Mouse (Mus musculus) embryo, embryonic 10 days (tissue): ENCODE data around the gene Gm7138.
"Not testable (repeated sequence)": the region's sequence is repeated elsewhere in the genome, so short reads cannot be mapped to it uniquely, and the experiment has no call there.

ENCODE experiments used
- DNase-seq: peaks from one replicate; pipeline ENCODE4 v3.0.0-alpha.2; 2015; ENCODE audit warnings: low spot score

The Gm7138 gene

GRCm38 (mm10) chr10:77776844-77777243, at the start of gene Gm7138:
TSS of gene Gm7138 (minus strand) at chr10:77776944.
- DNase-seq, result not testable (repeated sequence)

DNA sequence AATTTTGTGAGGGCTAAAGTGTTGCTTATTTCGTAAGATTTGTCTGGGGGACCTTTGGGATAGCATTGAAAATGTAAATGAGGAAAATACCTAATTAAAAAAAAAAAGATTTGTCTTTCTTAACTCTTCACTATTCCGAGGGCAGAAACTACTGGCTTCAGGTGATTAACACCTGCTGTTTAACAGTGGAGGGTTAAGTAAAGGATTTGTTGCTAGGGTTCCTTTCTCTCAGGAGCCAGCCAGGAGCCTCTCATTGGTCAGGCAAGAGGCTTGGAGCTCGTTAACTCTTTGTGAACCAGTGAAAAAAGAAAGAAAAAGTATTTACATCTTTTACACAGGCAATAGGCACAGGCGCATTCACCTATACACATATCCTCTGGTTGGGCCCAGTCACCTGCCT, 42.5 kb upstream of the Gm7138 start:
- DNase-seq, result no peak

GRCm38 (mm10) chr10:77818523-77818922, 41.8 kb upstream of the Gm7138 start:
- no peak for DNase-seq

- peak; percentile 51 for DNase-seq
Observed at GRCm38 (mm10) chr10:77815514-77815913, 38.8 kb upstream of the Gm7138 start.

GRCm38 (mm10) chr10:77814382-77814781, 37.6 kb upstream of the Gm7138 start, which contains the start of gene Gm2696:
TSS of gene Gm2696 (plus strand) at chr10:77814682.
- no peak for DNase-seq

DNA sequence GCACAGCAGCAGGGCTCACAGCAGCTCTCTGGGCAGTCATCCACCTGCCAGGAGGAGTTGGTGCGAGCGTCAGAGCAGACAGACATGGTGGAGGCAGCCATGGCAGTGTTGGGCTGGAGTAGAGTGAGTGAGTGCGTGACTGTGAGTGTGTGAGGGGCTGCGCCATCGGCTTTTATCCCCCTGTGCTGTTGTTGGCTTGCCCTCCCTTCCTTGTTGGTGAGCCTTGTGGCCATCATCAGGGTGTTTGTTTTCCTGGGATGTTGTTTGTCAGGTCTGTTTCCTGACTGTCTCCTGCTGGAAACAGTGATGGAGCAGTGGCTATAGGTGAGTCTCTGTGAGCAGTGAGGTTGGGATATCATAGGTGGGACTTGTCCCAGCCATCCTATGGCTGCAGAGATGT, 35.0 kb upstream of the Gm7138 start, which contains the start of gene Gm9507:
Gm9507 (minus strand) TSS at position 101 of the 400 bp plus-strand sequence.
- DNase-seq, result no peak

GRCm38 (mm10) chr10:77804095-77804494, 27.4 kb upstream of the Gm7138 start:
- no peak for DNase-seq

GRCm38 (mm10) chr10:77798921-77799508, 22.3 kb upstream of the Gm7138 start, which contains the start of gene Gm19668:
TSS of gene Gm19668 (minus strand) at chr10:77799133.
- no peak for DNase-seq

- not testable (repeated sequence) for DNase-seq
Observed at GRCm38 (mm10) chr10:77798164-77798920, 21.6 kb upstream of the Gm7138 start.

GRCm38 (mm10) chr10:77797677-77798076, 20.9 kb upstream of the Gm7138 start:
- no peak for DNase-seq

- no peak for DNase-seq
Observed at GRCm38 (mm10) chr10:77794976-77795375, 18.2 kb upstream of the Gm7138 start, which contains the start of gene Gm9639. TSS of gene Gm9639 (minus strand) at chr10:77795076.

DNA sequence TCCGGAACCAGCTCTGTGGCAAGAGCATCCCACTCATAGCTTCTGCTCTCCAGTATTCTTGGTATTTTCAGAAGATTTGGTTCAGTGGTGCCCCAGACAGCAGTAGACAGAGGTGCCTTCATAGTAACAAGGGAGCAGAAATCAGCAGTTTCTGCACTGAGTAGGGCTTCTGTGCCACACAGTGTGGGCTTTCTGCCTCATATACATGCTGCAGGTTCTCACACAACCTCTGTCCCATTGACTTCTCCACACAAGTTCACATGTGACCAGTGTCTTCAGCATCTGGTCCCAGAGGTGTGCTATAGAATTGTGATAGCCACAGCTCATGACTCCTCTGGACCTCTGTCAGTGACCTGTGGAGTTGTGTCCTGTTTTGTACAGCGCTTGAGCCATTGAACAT, 11.9 kb upstream of the Gm7138 start:
- no peak for DNase-seq

DNA sequence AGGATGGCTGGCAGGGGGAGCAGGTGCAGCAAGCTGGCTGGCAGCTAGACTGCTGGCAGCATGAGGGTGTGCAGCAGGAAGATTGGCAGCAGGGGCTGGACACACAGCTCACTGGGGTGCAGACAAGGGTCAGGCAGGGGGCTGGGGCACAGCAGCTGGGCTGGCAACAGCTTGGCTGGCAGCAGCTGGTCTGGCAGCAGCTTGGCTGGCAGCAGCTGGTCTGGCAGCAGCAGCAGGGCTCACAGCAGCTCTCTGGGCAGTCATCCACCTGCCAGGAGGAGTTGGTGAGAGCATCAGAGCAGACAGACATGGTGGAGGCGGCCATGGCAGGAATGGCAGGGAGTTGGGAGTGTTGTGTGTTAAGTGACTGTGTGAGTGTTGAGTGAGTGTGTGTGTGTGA, 11.1 kb upstream of the Gm7138 start, which contains the start of gene Gm7137:
Gm7137 (minus strand) TSS at position 325 of the 400 bp plus-strand sequence.
- not testable (repeated sequence) for DNase-seq

GRCm38 (mm10) chr10:77783396-77783795, 6.7 kb upstream of the Gm7138 start:
- not testable (repeated sequence) for DNase-seq

DNA sequence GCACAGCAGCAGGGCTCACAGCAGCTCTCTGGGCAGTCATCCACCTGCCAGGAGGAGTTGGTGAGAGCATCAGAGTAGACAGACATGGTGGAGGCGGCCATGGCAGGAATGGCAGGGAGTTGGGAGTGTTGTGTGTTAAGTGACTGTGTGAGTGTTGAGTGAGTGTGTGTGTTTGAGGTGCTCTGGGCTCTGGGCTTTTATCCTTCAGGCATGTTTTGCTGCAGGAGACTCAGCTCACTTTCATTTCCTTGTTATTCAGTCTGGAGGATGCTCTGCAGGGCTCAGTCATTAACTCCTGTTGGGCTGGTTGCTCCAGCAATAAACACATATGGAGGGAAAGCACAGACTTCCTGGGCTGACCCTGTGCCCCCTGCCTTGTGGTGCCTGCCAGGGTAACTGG, 5.7 kb upstream of the Gm7138 start, which contains the start of gene Gm3250:
Gm3250 (minus strand) TSS at position 101 of the 400 bp plus-strand sequence.
- not testable (repeated sequence) for DNase-seq

DNA sequence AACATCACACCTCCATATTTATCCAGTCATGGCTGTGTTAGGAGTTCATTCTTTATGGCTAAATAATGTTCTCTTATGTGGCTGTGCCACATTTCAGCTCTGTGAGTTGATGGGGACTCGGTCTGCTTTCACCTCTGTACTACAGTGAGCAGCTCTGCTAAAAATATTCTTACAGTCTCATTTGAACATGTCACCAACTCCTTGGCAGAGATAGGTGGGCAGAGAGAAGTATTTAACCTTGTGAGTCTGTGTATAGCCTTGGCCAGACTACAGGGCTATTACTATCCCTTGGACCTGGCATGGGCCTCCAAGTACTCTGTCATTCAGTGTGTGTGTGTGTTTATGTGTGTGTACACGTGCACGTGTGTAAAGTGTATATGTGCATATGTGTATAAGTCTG, 4.6 kb downstream of the Gm7138 start:
- not testable (repeated sequence) for DNase-seq

GRCm38 (mm10) chr10:77771225-77771624, 5.5 kb downstream of the Gm7138 start, which contains the start of gene Gm3238:
TSS of gene Gm3238 (minus strand) at chr10:77771325.
- not testable (repeated sequence) for DNase-seq

DNA sequence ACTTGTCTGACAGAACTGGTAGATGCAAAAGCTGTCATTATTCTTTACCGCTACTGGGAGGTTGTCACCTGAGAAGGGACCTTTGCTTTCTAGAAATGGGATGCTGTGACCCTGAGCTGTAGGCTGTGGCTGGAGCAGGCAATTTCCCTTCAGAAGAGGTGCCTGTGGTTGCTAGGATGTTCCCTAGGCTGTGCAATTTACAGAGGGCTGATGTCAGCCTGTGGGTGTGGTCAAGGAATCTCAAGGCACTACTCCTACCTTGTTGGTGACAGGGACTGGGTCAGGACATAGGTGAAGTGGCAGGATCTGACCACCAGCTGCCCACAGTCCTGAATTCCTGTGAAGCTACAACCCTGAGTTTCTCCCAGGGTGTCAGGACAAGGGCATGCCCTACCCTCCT, 7.0 kb downstream of the Gm7138 start:
- DNase-seq, result no peak

DNA sequence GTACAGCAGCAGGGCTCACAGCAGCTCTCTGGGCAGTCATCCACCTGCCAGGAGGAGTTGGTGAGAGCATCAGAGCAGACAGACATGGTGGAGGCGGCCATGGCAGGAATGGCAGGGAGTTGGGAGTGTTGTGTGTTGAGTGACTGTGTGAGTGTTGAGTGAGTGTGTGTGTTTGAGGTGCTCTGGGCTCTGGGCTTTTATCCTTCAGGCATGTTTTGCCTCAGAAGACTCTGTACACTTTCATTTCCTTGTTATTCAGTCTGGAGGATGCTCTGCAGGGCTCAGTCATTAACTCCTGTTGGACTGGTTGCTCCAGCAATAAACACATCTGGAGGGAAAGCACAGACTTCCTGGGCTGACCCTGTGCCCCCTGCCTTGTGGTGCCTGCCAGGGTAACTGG, 17.2 kb downstream of the Gm7138 start, which contains the start of gene Gm3233:
Gm3233 (minus strand) TSS at position 101 of the 400 bp plus-strand sequence.
- not testable (repeated sequence) for DNase-seq

DNA sequence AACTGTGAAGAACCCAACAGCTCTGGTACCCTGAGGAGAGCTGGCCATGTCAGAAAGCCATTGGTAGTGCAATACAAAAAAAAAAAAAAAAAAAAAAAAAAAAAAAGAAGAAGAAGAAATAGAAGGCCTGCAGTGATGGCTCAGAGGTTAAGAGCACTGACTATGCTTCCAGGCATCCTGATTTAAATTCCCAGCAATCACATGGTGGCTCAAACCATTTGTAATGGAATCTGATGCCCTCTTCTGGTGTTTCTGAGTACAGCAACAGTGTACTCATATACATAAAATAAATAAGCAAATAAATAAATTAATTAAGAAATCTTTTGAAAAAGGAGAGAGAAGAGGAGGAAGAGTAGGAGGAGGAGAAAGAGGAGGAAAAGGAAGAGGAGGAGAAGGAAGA, 23.3 kb downstream of the Gm7138 start:
- no peak for DNase-seq

- DNase-seq, result not testable (repeated sequence)
Observed at GRCm38 (mm10) chr10:77752312-77752711, 24.4 kb downstream of the Gm7138 start.

DNA sequence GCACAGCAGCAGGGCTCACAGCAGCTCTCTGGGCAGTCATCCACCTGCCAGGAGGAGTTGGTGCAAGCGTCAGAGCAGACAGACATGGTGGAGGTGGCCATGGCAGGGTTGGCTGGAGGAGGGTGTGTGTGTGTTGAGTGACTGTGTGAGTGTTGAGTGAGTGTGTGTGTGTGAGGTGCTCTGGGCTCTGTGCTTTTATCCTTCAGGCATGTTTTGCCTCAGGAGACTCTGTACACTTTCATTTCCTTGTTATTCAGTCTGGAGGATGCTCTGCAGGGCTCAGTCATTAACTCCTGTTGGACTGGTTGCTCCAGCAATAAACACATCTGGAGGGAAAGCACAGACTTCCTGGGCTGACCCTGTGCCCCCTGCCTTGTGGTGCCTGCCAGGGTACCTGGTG, 25.5 kb downstream of the Gm7138 start, which contains the start of gene Gm9736:
Gm9736 (minus strand) TSS at position 101 of the 400 bp plus-strand sequence.
- DNase-seq, result not testable (repeated sequence)

DNA sequence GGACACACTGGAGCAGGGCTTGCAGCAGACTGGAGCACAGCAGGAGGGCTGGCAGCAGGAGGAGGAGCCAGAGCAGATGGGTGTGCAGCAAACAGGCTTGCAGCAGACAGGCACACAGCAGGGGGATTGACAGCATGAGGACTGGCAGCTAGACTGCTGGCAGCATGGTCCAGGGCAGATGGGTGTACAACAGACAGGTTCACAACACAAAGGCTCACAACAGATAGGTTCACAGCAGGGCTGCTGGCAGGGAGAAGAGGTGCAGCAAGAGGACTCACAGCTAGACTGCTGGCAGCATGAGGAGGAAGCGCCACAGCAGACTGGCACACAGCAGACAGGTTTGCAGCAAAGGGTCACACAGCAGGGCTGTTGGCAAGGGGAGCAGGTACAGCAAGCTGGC, 26.1 kb downstream of the Gm7138 start:
- DNase-seq, result not testable (repeated sequence)
